Mouse (Mus musculus): Measurements from ENCODE around the gene Mapkbp1. TPM values are rescaled to one million over a fixed set of nuclear protein-coding genes. Genes with fewer than 3 reads are reported as not detected.

Gene Mapkbp1
- polyA plus RNA-seq, 1 experiment from 2014 or later, result 5.4 TPM

DNA sequence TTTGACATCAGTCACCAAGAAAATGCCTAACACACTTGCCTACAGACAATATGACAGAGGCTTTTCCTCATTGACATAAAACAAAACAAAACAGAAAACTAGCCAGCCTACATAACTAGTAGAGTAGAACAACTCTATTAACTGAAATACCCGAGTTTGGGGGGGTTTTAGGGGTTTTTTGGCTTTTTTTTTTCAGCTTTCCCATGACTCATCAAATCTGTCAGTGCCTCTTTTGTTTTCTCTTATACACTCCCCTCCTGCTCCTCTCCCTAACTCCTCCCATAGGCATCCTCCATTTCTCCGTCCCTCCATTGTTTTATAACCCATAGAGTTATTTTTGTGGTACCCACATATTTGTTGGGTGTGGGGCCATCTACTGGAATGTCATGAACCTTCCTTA, 21.0 kb downstream of the Mapkbp1 start:
- H3K4me1 ChIP-seq, result no peaks in the 10 kb centered on the region
- no peak overlapping the region for H3K27ac ChIP-seq (replicated peaks)
- no peak overlapping the region for H3K9ac ChIP-seq (replicated peaks)
- H3K4me2 ChIP-seq (replicated peaks), result no peak overlapping the region
- H3K9me3 ChIP-seq, result no peaks in the 10 kb centered on the region
- ATAC-seq (replicated peaks), result no peak
- H3K36me3 ChIP-seq, result peaks cover under 1% of the 10 kb centered on the region; the same call in 1 of the 2 replicates
- 44% methylated on average over 2 of the region's 2 CpGs for WGBS
- H3K4me3 ChIP-seq, result no peak overlapping the region
- H3K27me3 ChIP-seq, result no peaks in the 10 kb centered on the region

- no peak for ATAC-seq (replicated peaks)
- WGBS, result 93% methylated on average over 6 of the region's 6 CpGs
- no peak overlapping the region for H3K4me2 ChIP-seq (replicated peaks)
- no peak overlapping the region for H3K9ac ChIP-seq (replicated peaks)
- no peak overlapping the region for H3K4me3 ChIP-seq
- H3K36me3 ChIP-seq, result peaks cover 5% of the 10 kb centered on the region; the same call in 1 of the 2 replicates
- no peaks in the 10 kb centered on the region for H3K4me1 ChIP-seq
- no peaks in the 10 kb centered on the region for H3K27me3 ChIP-seq
- H3K27ac ChIP-seq (replicated peaks), result no peak overlapping the region
- H3K9me3 ChIP-seq, result no peaks in the 10 kb centered on the region
Measured at GRCm38 (mm10) chr2:119994839-119995238, 22.3 kb downstream of the Mapkbp1 start.

DNA sequence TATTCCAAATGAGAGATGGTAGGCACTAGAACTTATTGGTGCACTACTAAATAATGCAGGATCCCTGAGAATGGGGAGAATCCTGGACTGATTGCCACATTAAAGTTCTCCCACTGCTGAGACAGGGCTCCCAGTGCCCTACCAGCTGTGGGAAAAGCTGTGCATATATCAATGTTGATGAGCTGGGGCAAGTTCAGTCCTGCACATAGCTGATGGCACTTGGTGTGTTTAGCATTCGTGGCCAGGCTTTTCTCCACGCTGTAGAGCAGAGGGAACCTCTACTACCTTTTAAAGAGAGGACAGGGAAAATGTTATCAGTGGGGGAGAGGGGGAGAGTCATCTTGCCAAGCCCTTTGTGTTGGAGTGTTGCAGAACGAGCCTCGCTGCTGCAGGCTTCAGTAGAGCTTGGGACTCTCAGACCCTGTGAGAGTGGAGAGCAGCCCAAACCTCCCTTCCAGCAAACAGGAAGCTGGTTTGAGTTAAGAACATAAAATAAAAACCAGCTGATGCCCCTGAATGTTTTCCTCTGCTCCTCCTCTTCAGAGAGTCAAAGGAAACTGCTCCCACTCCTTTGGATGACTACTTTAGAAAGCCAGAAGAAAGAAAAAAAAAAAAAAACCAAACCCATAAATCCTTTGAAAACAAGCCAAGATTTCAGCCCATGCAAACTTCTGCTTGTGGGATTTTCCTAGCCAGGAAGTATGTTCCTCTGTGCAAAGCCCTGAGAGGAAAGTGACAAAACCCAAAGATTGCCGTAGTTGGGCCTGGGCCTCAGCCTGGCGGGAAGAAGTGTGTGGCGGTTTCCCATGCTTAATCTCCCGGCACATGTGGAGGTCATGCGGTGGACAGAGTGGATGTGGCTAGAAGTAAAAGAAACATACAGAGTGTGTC, 23.1 kb downstream of the Mapkbp1 start:
- no peak overlapping the region for H3K4me2 ChIP-seq (replicated peaks)
- H3K9me3 ChIP-seq, result no peaks in the 10 kb centered on the region
- peak overlapping the region; percentile 47; the same call in 1 of the 2 replicates for H3K27ac ChIP-seq (replicated peaks)
- 82% methylated on average over 9 of the region's 9 CpGs for WGBS
- H3K36me3 ChIP-seq, result peaks cover 5% of the 10 kb centered on the region; the same call in 1 of the 2 replicates
- H3K4me3 ChIP-seq, result no peak overlapping the region
- no peaks in the 10 kb centered on the region for H3K4me1 ChIP-seq
- no peaks in the 10 kb centered on the region for H3K27me3 ChIP-seq
- ATAC-seq (replicated peaks), result no peak
- no peak overlapping the region for H3K9ac ChIP-seq (replicated peaks)

DNA sequence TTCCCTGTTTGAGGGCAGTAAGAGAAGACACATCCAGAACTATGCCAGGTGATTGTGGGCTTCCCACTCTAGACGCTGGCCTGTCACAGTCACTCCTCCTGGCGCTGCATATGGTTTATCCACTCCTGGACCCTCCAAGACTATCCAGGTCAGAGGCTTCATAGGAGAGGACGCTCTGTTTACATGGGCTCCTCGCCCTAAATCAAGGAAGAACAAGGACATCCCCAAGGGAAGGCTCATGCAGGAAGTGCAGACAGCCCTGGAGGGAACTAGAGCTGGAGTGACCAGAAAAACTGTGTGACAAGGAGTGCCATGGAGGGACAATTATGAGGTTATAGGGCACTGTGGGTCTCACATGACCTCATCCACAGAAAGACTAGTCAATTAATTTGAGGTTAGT, 24.9 kb downstream of the Mapkbp1 start:
- WGBS, result 84% methylated on average over 4 of the region's 4 CpGs
- no peak overlapping the region for H3K4me2 ChIP-seq (replicated peaks)
- H3K4me3 ChIP-seq, result no peak overlapping the region
- no peak overlapping the region for H3K9ac ChIP-seq (replicated peaks)
- no peak for ATAC-seq (replicated peaks)
- peaks cover 5% of the 10 kb centered on the region; the same call in 1 of the 2 replicates for H3K36me3 ChIP-seq
- H3K4me1 ChIP-seq, result no peaks in the 10 kb centered on the region
- H3K9me3 ChIP-seq, result no peaks in the 10 kb centered on the region
- no peak overlapping the region for H3K27ac ChIP-seq (replicated peaks)
- H3K27me3 ChIP-seq, result no peaks in the 10 kb centered on the region

DNA sequence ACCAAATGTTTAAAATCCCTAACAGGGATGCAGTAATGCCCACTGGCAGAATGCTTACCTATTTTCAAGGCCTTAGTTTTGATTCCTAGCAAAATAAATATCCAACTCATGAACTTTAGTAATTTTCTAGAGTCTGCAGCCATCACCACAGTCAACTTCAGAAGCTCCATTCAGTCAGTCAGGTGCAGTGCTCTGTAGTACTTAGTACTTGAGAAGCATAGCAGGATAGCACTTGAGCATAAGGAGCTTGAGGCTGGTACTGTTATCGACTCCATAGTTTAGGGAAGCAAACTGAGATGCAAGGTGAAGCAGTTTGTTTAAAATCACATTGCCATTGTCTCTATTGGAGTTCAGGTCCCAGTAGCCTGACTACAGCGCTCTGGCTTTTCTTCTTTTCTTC, 27.2 kb downstream of the Mapkbp1 start:
- WGBS, result 98% methylated on average over 2 of the region's 2 CpGs
- Histone ChIP-seq H3K4me2 (replicated peaks) (no peak overlapping the region), H3K36me3 (peaks cover 5% of the 10 kb centered on the region; the same call in 1 of the 2 replicates), H3K27me3 (no peaks in the 10 kb centered on the region), H3K9ac (replicated peaks) (no peak overlapping the region), H3K27ac (replicated peaks) (no peak overlapping the region), H3K9me3 (no peaks in the 10 kb centered on the region), H3K4me1 (no peaks in the 10 kb centered on the region), H3K4me3 (no peak overlapping the region)
- ATAC-seq (replicated peaks), result no peak

GRCm38 (mm10) chr2:120000882-120001584, 28.5 kb downstream of the Mapkbp1 start:
- no peak overlapping the region for H3K4me3 ChIP-seq
- WGBS, result 82% methylated on average over 3 of the region's 3 CpGs
- no peaks in the 10 kb centered on the region for H3K27me3 ChIP-seq
- H3K36me3 ChIP-seq, result peaks cover 5% of the 10 kb centered on the region; the same call in 1 of the 2 replicates
- no peaks in the 10 kb centered on the region for H3K4me1 ChIP-seq
- no peak overlapping the region for H3K27ac ChIP-seq (replicated peaks)
- H3K4me2 ChIP-seq (replicated peaks), result no peak overlapping the region
- H3K9me3 ChIP-seq, result no peaks in the 10 kb centered on the region
- ATAC-seq (replicated peaks), result no peak
- no peak overlapping the region for H3K9ac ChIP-seq (replicated peaks)

DNA sequence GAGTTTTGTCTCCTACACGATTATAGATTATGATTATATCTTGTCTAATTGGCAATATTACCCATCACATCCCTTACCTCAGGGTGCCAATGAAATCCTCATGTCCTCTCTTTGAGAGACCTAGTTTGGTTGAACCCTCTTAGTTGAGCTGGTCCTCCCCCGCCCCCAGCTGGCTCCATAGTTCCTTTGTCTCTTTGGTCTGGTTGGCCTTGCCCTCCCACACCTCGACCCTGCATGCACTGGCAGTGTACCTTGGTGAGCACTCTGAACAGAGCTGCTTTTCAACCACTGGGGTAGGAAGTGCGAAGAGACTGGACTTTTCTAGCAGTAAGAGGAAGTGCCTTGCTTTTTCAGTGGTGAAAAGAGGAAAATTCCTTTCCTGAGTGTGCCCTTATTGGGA, 29.5 kb downstream of the Mapkbp1 start:
- no peak overlapping the region for H3K4me3 ChIP-seq
- peaks cover 5% of the 10 kb centered on the region; the same call in 1 of the 2 replicates for H3K36me3 ChIP-seq
- no peaks in the 10 kb centered on the region for H3K9me3 ChIP-seq
- H3K27me3 ChIP-seq, result no peaks in the 10 kb centered on the region
- ATAC-seq (replicated peaks), result no peak
- no peak overlapping the region for H3K9ac ChIP-seq (replicated peaks)
- no peak overlapping the region for H3K27ac ChIP-seq (replicated peaks)
- WGBS, result 76% methylated on average over 4 of the region's 4 CpGs
- no peaks in the 10 kb centered on the region for H3K4me1 ChIP-seq
- H3K4me2 ChIP-seq (replicated peaks), result no peak overlapping the region

DNA sequence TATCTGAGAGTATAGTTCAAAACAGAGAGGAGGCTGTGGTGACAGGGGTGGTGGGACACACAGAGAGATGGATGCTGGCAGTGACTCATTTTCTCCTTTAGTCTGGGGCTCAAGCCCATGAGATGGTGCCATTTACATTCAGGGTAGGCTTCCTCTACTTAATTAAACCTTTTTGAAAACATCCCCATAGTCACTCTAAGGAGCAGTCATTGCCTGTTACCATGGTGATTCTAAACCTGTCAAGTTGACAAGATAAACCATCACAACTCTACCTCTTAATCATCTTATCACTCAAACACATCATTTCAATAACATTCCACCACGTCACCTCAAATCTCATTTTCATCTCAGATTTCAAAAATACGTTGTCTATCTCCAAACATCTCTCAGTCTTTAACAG, 31.5 kb downstream of the Mapkbp1 start:
- H3K36me3 ChIP-seq, result peaks cover under 1% of the 10 kb centered on the region; the same call in 1 of the 2 replicates
- WGBS, result 80% methylated on average over 2 of the region's 2 CpGs
- H3K27ac ChIP-seq (replicated peaks), result no peak overlapping the region
- no peak overlapping the region for H3K4me3 ChIP-seq
- no peak overlapping the region for H3K4me2 ChIP-seq (replicated peaks)
- no peaks in the 10 kb centered on the region for H3K27me3 ChIP-seq
- no peak for ATAC-seq (replicated peaks)
- no peaks in the 10 kb centered on the region for H3K4me1 ChIP-seq
- no peaks in the 10 kb centered on the region for H3K9me3 ChIP-seq
- no peak overlapping the region for H3K9ac ChIP-seq (replicated peaks)

GRCm38 (mm10) chr2:120006696-120007095, 34.2 kb downstream of the Mapkbp1 start:
- Histone ChIP-seq H3K4me3 (no peak overlapping the region), H3K4me1 (no peaks in the 10 kb centered on the region), H3K4me2 (replicated peaks) (no peak overlapping the region), H3K27ac (replicated peaks) (no peak overlapping the region), H3K36me3 (no peaks in the 10 kb centered on the region), H3K9ac (replicated peaks) (no peak overlapping the region), H3K27me3 (no peaks in the 10 kb centered on the region), H3K9me3 (no peaks in the 10 kb centered on the region)
- 98% methylated on average over 7 of the region's 7 CpGs for WGBS
- ATAC-seq (replicated peaks), result no peak

DNA sequence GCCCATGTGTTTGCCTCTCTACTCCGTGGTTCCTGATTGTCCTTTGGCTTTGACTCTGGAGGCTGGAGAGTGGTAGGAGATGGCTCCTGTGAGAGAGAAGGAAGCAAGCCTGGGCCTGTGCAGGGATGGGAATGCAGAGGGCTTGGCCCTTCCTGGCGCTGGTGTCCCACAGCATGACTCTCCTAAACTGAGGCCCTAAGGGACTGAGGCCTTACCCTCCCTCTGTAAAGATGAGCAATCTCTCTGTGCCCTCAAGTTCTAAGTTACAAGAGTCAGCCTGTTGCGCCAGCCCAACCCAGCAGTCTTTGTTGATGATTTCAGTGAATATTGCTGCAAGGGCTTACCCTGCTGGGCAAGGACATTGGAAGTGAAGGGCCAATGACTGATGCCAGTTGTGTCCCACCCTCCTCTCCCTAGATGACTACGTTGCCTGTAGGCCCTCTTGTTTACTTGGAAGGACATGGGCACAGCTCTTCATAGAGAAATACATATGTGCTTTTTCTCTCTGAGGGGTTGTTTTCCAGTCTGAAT, 35.2 kb downstream of the Mapkbp1 start:
- Histone ChIP-seq H3K9me3 (no peaks in the 10 kb centered on the region), H3K27me3 (no peaks in the 10 kb centered on the region), H3K4me3 (no peak overlapping the region), H3K36me3 (no peaks in the 10 kb centered on the region), H3K4me2 (replicated peaks) (no peak overlapping the region), H3K9ac (replicated peaks) (no peak overlapping the region), H3K27ac (replicated peaks) (no peak overlapping the region), H3K4me1 (no peaks in the 10 kb centered on the region)
- ATAC-seq (replicated peaks), result no peak
- 86% methylated on average over 4 of the region's 4 CpGs for WGBS

GRCm38 (mm10) chr2:120008672-120009071, 36.2 kb downstream of the Mapkbp1 start:
- Histone ChIP-seq H3K27ac (replicated peaks) (no peak overlapping the region), H3K4me2 (replicated peaks) (no peak overlapping the region), H3K9me3 (no peaks in the 10 kb centered on the region), H3K9ac (replicated peaks) (no peak overlapping the region), H3K4me1 (no peaks in the 10 kb centered on the region), H3K36me3 (peaks cover 4% of the 10 kb centered on the region; the same call in 1 of the 2 replicates), H3K4me3 (no peak overlapping the region), H3K27me3 (no peaks in the 10 kb centered on the region)
- 89% methylated on average over 4 of the region's 4 CpGs for WGBS
- ATAC-seq (replicated peaks), result no peak

Measured in forebrain, embryonic 15.5 days (tissue).